23 mouse cellular contexts compared by ENCODE assay signal in genomic region chr3:70976945-70977344, GRCm38 (mm10).
"Had no signal": no experiment of that assay in that cellular context is flagged by ENCODE, and none has a peak within 500 bp of the region (broad histone marks: within the 10 kb centered on the region; RNA-seq: fewer than 3 reads in every experiment).

No protein-coding gene starts in this region.

- ATAC-seq: liver, embryonic 12.5 days; midbrain, embryonic 13.5 days; midbrain, embryonic 16.5 days had no signal

- H3K27me3 ChIP-seq: limb, embryonic 13.5 days; liver, embryonic 12.5 days; liver, embryonic 15.5 days; lung, embryonic 15.5 days; megakaryocyte, embryonic 14.5 days; midbrain, embryonic 13.5 days; neural tube, embryonic 13.5 days had no signal

- H3K9ac ChIP-seq: limb, embryonic 13.5 days; liver, embryonic 12.5 days; liver, embryonic 15.5 days; lung, embryonic 15.5 days; midbrain, embryonic 13.5 days; neural tube, embryonic 13.5 days had no signal

- H3K27ac ChIP-seq: kidney, postnatal 0 days; limb, embryonic 10.5 days; limb, embryonic 13.5 days; liver, embryonic 12.5 days; liver, embryonic 15.5 days; lung, embryonic 15.5 days; midbrain, embryonic 10.5 days; midbrain, embryonic 13.5 days; neural tube, embryonic 13.5 days; stomach, postnatal 0 days had no signal

- H3K4me3 ChIP-seq: limb, embryonic 10.5 days; limb, embryonic 13.5 days; liver, embryonic 12.5 days; liver, embryonic 15.5 days; lung, embryonic 15.5 days; megakaryocyte, embryonic 14.5 days; midbrain, embryonic 10.5 days; midbrain, embryonic 13.5 days; myocyte; neural tube, embryonic 13.5 days had no signal

- H3K9me3 ChIP-seq: limb, embryonic 10.5 days; limb, embryonic 13.5 days; liver, embryonic 12.5 days; lung, embryonic 15.5 days; megakaryocyte, embryonic 14.5 days; midbrain, embryonic 10.5 days; midbrain, embryonic 13.5 days; neural tube, embryonic 13.5 days had no signal

- H3K4me1 ChIP-seq: limb, embryonic 10.5 days; limb, embryonic 13.5 days; liver, embryonic 12.5 days; liver, embryonic 15.5 days; lung, embryonic 15.5 days; megakaryocyte, embryonic 14.5 days; midbrain, embryonic 10.5 days; midbrain, embryonic 13.5 days; neural tube, embryonic 13.5 days had no signal

- DNase-seq: kidney, adult 18-20 months; kidney, adult 9 months; kidney, postnatal 25 days; layer of hippocampus, postnatal 36 days; liver; lung, adult 18-20 months; lung, postnatal 10 days; lung, postnatal 36 days; right cerebral cortex, postnatal 4 days; thymus, postnatal 25 days had no signal

- H3K4me2 ChIP-seq: limb, embryonic 13.5 days; liver, embryonic 12.5 days; liver, embryonic 15.5 days; lung, embryonic 15.5 days; midbrain, embryonic 13.5 days; neural tube, embryonic 13.5 days had no signal

- H3K36me3 ChIP-seq: limb, embryonic 10.5 days; limb, embryonic 13.5 days; liver, embryonic 12.5 days; liver, embryonic 15.5 days; lung, embryonic 15.5 days; midbrain, embryonic 10.5 days; midbrain, embryonic 13.5 days; neural tube, embryonic 13.5 days had no signal
